Mouse (Mus musculus): Measurements from ENCODE around the gene Dlx2.

DNA sequence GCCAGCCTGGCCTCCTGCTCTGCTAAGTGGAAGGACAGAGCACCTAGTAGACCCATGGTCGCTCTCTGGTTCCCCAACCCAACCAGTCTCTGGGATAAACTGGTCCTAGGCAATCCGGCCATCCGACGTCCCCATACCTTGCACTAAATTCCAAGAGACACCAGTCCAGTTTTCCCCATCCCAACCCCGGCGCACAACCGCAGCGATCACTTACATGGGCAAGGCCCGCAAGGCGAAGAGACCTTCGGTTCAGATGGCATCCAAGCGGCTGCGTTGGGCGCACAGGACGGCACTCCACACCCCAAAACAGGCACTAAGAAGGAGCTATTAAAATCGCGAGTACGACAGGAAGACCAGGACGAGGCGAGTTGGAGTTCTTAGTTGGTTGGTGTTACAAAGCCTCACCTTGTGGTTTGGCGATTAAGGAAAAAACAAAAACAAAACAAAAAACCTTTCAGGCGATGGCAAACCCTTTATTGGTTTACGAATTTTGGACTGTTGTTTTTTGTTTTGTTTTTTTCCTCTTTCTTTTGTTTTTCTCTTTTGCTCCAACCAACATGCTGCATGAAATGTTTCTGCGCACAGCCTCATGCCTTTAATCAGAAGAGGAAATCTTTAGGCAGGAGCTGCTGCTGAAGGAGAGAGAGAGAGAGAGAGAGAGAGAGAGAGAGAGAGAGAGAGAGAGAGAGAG lies 19.1 kb downstream of the Dlx2 start:
- TF ChIP-seq CTCF (IDR thresholded peaks at IDR 0.05; ENCODE audit: low read depth) (no peak), EP300 (IDR thresholded peaks at IDR 0.05; ENCODE audit: low read depth) (no peak)
